Comparison of ENCODE assay signal across 17 mouse cellular contexts in the genomic region with DNA sequence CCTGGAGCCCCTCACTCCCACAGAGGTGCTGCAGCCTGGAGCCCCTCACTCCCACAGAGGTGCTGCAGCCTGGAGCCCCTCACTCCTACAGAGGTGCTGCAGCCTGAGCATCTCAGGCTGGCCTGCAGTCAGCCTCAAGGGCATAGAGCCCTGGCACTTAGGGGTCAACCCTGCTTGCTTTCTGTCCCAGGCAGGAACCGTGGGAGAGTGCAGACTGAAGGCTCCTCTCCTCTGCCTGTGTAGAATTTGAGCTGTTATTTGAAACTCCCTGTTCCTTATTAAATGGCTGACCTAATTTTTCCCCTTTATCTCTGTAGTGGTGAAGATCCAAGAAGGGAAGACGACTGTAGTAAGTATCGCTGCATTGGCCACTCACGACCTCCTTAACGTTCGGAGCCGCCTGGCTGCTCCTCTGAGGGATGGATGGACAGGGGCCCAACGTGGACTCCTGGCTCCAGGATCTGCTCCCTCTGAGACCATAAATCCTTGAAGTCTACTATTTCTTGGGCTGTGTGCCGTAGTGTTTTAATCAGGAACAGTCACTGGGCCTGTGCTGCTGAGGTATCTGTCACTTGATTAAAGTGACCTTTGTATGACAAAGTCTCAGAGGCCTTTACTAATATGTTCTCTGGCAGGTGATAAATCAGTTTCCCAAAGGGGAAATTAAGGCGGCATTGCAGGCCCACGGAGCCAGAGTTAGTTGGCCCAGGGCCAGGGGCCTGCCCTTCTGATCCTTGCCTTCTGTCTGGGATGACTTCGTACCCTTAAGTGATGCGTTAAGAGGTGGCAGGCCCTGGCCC. TPM values are rescaled to one million over a fixed set of nuclear protein-coding genes. Genes with fewer than 3 reads are reported as not detected.
DNase-seq lines count a peak whose midpoint lies in the region; ATAC-seq lines count a peak whose summit lies in the region.
"Had no signal": no experiment of that assay in that cellular context is flagged by ENCODE, and none has a peak within 500 bp of the region (broad histone marks: within the 10 kb centered on the region; RNA-seq: fewer than 3 reads in every experiment).

No protein-coding gene starts in this region.

- DNase-seq in heart, adult 11 months, result peak; percentile 94
- no peak for DNase-seq in kidney, postnatal 10 days
- no peak for DNase-seq in limb, embryonic 11.5 days (ENCODE audit: low spot score)
- DNase-seq: cerebellum, adult 8-10 months; heart, postnatal 4 days; kidney, adult 11 months; thymus, postnatal 14 days had no signal

- WGBS in heart, embryonic 11.5 days (ENCODE audit: insufficient replicate concordance), result 79% methylated on average over 13 of the region's 13 CpGs
- 28% methylated on average over 13 of the region's 13 CpGs for WGBS in kidney, embryonic 14.5 days
- WGBS in embryonic facial prominence, embryonic 15.5 days, result 50% methylated on average over 13 of the region's 13 CpGs
- 24% methylated on average over 13 of the region's 13 CpGs for WGBS in limb, embryonic 11.5 days

- no peak overlapping the region for H3K4me3 ChIP-seq in heart, embryonic 11.5 days (ENCODE audit: low read depth, low read length)
- no peak overlapping the region for H3K4me3 ChIP-seq in kidney, embryonic 14.5 days (ENCODE audit: low read length)
- no peak overlapping the region for H3K4me3 ChIP-seq in embryonic facial prominence, embryonic 15.5 days (replicated peaks)
- no peak overlapping the region for H3K4me3 ChIP-seq in limb, embryonic 11.5 days (ENCODE audit: low read depth, low read length)
- H3K4me3 ChIP-seq: stomach, embryonic 15.5 days had no signal

- H3K4me2 ChIP-seq in heart, embryonic 11.5 days, result no peak overlapping the region
- H3K4me2 ChIP-seq in kidney, embryonic 14.5 days (replicated peaks; ENCODE audit: low read depth, low read length), result no peak overlapping the region
- no peak overlapping the region for H3K4me2 ChIP-seq in embryonic facial prominence, embryonic 15.5 days (replicated peaks)
- no peak overlapping the region for H3K4me2 ChIP-seq in limb, embryonic 11.5 days (ENCODE audit: low read depth, severe bottlenecking)
- H3K4me2 ChIP-seq: stomach, embryonic 15.5 days had no signal

- no peak for ATAC-seq in heart, embryonic 11.5 days (replicated peaks; ENCODE audit: insufficient number of reproducible peaks, low FRiP score, low TSS enrichment)
- peak; percentile 77 for ATAC-seq in kidney, embryonic 14.5 days (ENCODE audit: low FRiP score, low TSS enrichment)
- no peak for ATAC-seq in embryonic facial prominence, embryonic 15.5 days (ENCODE audit: insufficient number of reproducible peaks, low FRiP score, low TSS enrichment, low read depth)
- no peak for ATAC-seq in limb, embryonic 11.5 days (ENCODE audit: insufficient number of reproducible peaks, low FRiP score, low TSS enrichment, low read depth)
- ATAC-seq in monocyte, adult 5-6 weeks (replicated peaks; ENCODE audit: insufficient number of reproducible peaks, low FRiP score, low TSS enrichment, poor library complexity, severe bottlenecking), result no peak
- ATAC-seq: activated CD4-positive, CD25-positive, alpha-beta regulatory T cell, adult 4 months; midbrain, embryonic 16.5 days had no signal

- peaks cover 12% of the 10 kb centered on the region for H3K36me3 ChIP-seq in heart, embryonic 11.5 days (ENCODE audit: control insufficient read depth, insufficient read depth, low read length)
- peaks cover 32% of the 10 kb centered on the region for H3K36me3 ChIP-seq in kidney, embryonic 14.5 days (ENCODE audit: control insufficient read depth, insufficient read depth, low read length)
- peaks cover 42% of the 10 kb centered on the region for H3K36me3 ChIP-seq in embryonic facial prominence, embryonic 15.5 days
- H3K36me3 ChIP-seq in limb, embryonic 11.5 days (ENCODE audit: control insufficient read depth, insufficient read depth, low read length), result peaks cover 20% of the 10 kb centered on the region; the same call in 1 of the 2 replicates

- no peak overlapping the region for H3K9ac ChIP-seq in heart, embryonic 11.5 days (ENCODE audit: low read depth, low read length)
- no peak overlapping the region for H3K9ac ChIP-seq in kidney, embryonic 14.5 days (ENCODE audit: low read depth, low read length)
- H3K9ac ChIP-seq in embryonic facial prominence, embryonic 15.5 days, result no peak overlapping the region
- no peak overlapping the region for H3K9ac ChIP-seq in limb, embryonic 11.5 days (ENCODE audit: low read length)
- H3K9ac ChIP-seq: liver, embryonic 14.5 days; stomach, embryonic 15.5 days had no signal

- no peaks in the 10 kb centered on the region for H3K27me3 ChIP-seq in heart, embryonic 11.5 days (ENCODE audit: control insufficient read depth, insufficient read depth, low read length)
- H3K27me3 ChIP-seq in kidney, embryonic 14.5 days (ENCODE audit: control insufficient read depth, insufficient read depth, low read length), result no peaks in the 10 kb centered on the region
- no peaks in the 10 kb centered on the region for H3K27me3 ChIP-seq in embryonic facial prominence, embryonic 15.5 days
- H3K27me3 ChIP-seq in limb, embryonic 11.5 days (ENCODE audit: control insufficient read depth, insufficient read depth, low read length), result no peaks in the 10 kb centered on the region
- H3K27me3 ChIP-seq: CH12.LX; stomach, embryonic 15.5 days had no signal

- 0 out of 2 replicates have a peak, but pooled peaks cover 6% of the 10 kb centered on the region for H3K4me1 ChIP-seq in heart, embryonic 11.5 days (ENCODE audit: control insufficient read depth, insufficient read depth, low read length)
- H3K4me1 ChIP-seq in kidney, embryonic 14.5 days (ENCODE audit: control insufficient read depth, insufficient read depth, low read length), result peaks cover 9% of the 10 kb centered on the region; the same call in 1 of the 2 replicates
- peaks cover 43% of the 10 kb centered on the region for H3K4me1 ChIP-seq in embryonic facial prominence, embryonic 15.5 days
- H3K4me1 ChIP-seq in limb, embryonic 11.5 days (ENCODE audit: control insufficient read depth, insufficient read depth, low read length), result peaks cover 35% of the 10 kb centered on the region

- no peaks in the 10 kb centered on the region for H3K9me3 ChIP-seq in heart, embryonic 11.5 days (replicated peaks; ENCODE audit: control insufficient read depth, low read length)
- H3K9me3 ChIP-seq in kidney, embryonic 14.5 days (ENCODE audit: control insufficient read depth, low read length), result no peaks in the 10 kb centered on the region
- H3K9me3 ChIP-seq in embryonic facial prominence, embryonic 15.5 days (replicated peaks), result no peaks in the 10 kb centered on the region
- H3K9me3 ChIP-seq in limb, embryonic 11.5 days (ENCODE audit: control insufficient read depth, low read length), result no peaks in the 10 kb centered on the region
- H3K9me3 ChIP-seq: stomach, embryonic 15.5 days had no signal

- no peak overlapping the region for H3K27ac ChIP-seq in heart, embryonic 11.5 days (ENCODE audit: low read depth, low read length)
- H3K27ac ChIP-seq in kidney, embryonic 14.5 days (ENCODE audit: low read depth, low read length), result no peak overlapping the region; the same call in 1 of the 2 replicates
- H3K27ac ChIP-seq in embryonic facial prominence, embryonic 15.5 days (replicated peaks), result peak overlapping the region; percentile 34
- H3K27ac ChIP-seq in limb, embryonic 11.5 days (replicated peaks; ENCODE audit: low read depth, low read length), result peak overlapping the region; percentile 59
- H3K27ac ChIP-seq: liver, embryonic 14.5 days; stomach, embryonic 15.5 days had no signal

RNA-seq across cellular contexts. Expression of gene Mrps18a, which starts 7.0 kb away (rescaled TPM):
- polyA plus RNA-seq in heart, embryonic 11.5 days (2014; fragmentation: Nextera tagmentation; extraction: Ambion mirVana), result 118 and 123 TPM in 2 replicates
- polyA plus RNA-seq in kidney, embryonic 14.5 days (2014; fragmentation: Nextera tagmentation; extraction: Ambion mirVana), result 149 and 164 TPM in 2 replicates
- polyA plus RNA-seq in embryonic facial prominence, embryonic 15.5 days (2015; fragmentation: Nextera tagmentation; extraction: Ambion mirVana), result 124 and 134 TPM in 2 replicates
- 152 and 165 TPM in 2 replicates for polyA plus RNA-seq in limb, embryonic 11.5 days (2014; fragmentation: Nextera tagmentation; extraction: Ambion mirVana)
- 32.5 to 38.0 TPM (median 35.9 TPM) in 3 replicates for total RNA-seq in monocyte, adult 5-6 weeks (2017)

RNA-seq across cellular contexts. Expression of gene Rsph9, which starts 26.2 kb away (rescaled TPM):
- 6.1 and 6.7 TPM in 2 replicates for polyA plus RNA-seq in heart, embryonic 11.5 days (2014; fragmentation: Nextera tagmentation; extraction: Ambion mirVana)
- polyA plus RNA-seq in kidney, embryonic 14.5 days (2014; fragmentation: Nextera tagmentation; extraction: Ambion mirVana), result 14.4 and 14.8 TPM in 2 replicates
- 22.7 and 37.1 TPM in 2 replicates for polyA plus RNA-seq in embryonic facial prominence, embryonic 15.5 days (2015; fragmentation: Nextera tagmentation; extraction: Ambion mirVana)
- polyA plus RNA-seq in limb, embryonic 11.5 days (2014; fragmentation: Nextera tagmentation; extraction: Ambion mirVana), result 12.1 and 13.1 TPM in 2 replicates
- total RNA-seq in monocyte, adult 5-6 weeks (2017), result 1.5 TPM in 1 of 3 replicates, not detected in the others
- total RNA-seq: neutrophil, adult 5-6 weeks had no signal

RNA-seq across cellular contexts. Expression of gene Mad2l1bp, which starts 35.5 kb away (rescaled TPM):
- polyA plus RNA-seq in heart, embryonic 11.5 days (2014; fragmentation: Nextera tagmentation; extraction: Ambion mirVana), result 38.8 and 39.8 TPM in 2 replicates
- 34.2 and 34.6 TPM in 2 replicates for polyA plus RNA-seq in kidney, embryonic 14.5 days (2014; fragmentation: Nextera tagmentation; extraction: Ambion mirVana)
- polyA plus RNA-seq in embryonic facial prominence, embryonic 15.5 days (2015; fragmentation: Nextera tagmentation; extraction: Ambion mirVana), result 31.8 and 35.1 TPM in 2 replicates
- 34.9 and 39.7 TPM in 2 replicates for polyA plus RNA-seq in limb, embryonic 11.5 days (2014; fragmentation: Nextera tagmentation; extraction: Ambion mirVana)
- total RNA-seq in monocyte, adult 5-6 weeks (2017), result 4.2 to 10.8 TPM (median 6.1 TPM) in 3 replicates

RNA-seq across cellular contexts. Expression of gene Gtpbp2, which starts 43.0 kb away (rescaled TPM):
- 24.9 and 28.6 TPM in 2 replicates for polyA plus RNA-seq in heart, embryonic 11.5 days (2014; fragmentation: Nextera tagmentation; extraction: Ambion mirVana)
- polyA plus RNA-seq in kidney, embryonic 14.5 days (2014; fragmentation: Nextera tagmentation; extraction: Ambion mirVana), result 35.6 and 36.0 TPM in 2 replicates
- 43.3 and 45.4 TPM in 2 replicates for polyA plus RNA-seq in embryonic facial prominence, embryonic 15.5 days (2015; fragmentation: Nextera tagmentation; extraction: Ambion mirVana)
- polyA plus RNA-seq in limb, embryonic 11.5 days (2014; fragmentation: Nextera tagmentation; extraction: Ambion mirVana), result 29.4 and 30.1 TPM in 2 replicates
- 84.1 to 127 TPM (median 93.1 TPM) in 3 replicates for total RNA-seq in monocyte, adult 5-6 weeks (2017)

Comparison
In these comparisons a context has a peak if more than half of its experiments do, and no peak if none do; other contexts are left out.
1. H3K27ac ChIP-seq: peak in embryonic facial prominence, embryonic 15.5 days (single experiment) and limb, embryonic 11.5 days (single experiment); none in heart, embryonic 11.5 days (single experiment) and kidney, embryonic 14.5 days (single experiment).